Mouse (Mus musculus) urinary bladder, postnatal 14 days (tissue): ENCODE data around the gene Gck.
A peak's percentile ranks its signal among the peaks of the same experiment; 100 is the strongest.

Experiments
- DNase-seq: peaks from one replicate; pipeline ENCODE4 v3.0.0; 2021; ENCODE audit warnings: low spot score

Gck gene

GRCm38 (mm10) chr11:5949586-5950352 is at the start of gene Gck:
Gene Gck, minus strand, starts transcription at chr11:5950081.
- no peak for DNase-seq

DNA sequence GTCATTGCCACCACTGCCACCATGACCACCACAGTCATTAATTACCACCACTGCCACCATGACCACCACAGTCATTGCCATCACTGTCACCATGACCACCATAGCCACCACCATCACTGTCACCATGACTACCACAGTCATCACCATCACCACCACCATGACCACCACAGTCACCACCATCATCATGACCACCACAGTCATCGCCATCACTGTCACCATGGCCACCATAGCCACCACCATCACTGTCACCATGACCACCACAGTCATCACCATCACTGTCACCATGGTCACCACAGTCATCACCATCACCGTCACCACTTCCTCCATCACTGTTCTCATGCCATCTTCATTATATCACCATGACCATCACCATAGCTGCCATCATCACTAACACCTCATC is 48.6 kb upstream of the Gck start:
- DNase-seq: no peak

DNA sequence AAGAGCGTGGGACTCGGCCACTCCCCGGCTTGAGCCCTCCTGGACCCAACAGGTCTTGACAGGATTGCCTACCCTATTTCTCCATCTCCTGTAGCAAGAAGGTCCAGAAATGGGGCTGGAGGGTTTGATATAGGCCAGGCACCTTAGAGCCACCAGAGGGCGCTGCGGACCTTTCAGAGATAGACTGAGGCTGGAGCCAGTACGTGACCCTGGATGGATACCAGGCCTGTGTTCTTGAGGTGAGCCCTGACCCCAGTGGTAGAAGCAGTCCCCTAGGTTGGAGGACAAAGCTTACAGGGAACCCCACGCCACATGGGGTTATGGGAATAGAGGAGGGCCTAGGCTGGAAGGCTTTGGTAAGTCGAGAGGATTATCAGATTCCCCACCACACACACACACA is 46.1 kb upstream of the Gck start:
- DNase-seq: peak; percentile 89

DNA sequence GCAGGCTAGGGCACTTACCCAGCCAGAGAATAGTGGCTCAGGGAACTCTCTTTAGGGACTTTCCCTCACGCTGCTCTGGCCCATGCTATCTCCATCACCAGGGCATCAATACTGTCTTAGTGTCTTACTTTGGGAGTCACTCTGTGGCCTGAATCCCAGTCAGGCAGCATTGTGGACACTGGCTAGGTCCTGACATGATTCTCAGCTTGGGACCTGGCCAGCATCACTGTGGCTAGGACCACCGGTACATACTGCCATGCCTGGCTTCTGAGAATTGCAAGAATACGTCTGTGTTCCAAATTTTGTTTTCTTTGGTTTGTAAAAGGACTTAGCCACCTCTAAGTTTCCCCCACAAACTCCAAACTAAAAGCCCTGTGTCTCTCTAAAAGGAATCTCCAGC is 45.0 kb upstream of the Gck start:
- DNase-seq: no peak

- no peak for DNase-seq
Observed at GRCm38 (mm10) chr11:5994212-5994611, 44.3 kb upstream of the Gck start.

- DNase-seq: peak; percentile 50
Observed at GRCm38 (mm10) chr11:5990910-5991309, 41.0 kb upstream of the Gck start.

DNA sequence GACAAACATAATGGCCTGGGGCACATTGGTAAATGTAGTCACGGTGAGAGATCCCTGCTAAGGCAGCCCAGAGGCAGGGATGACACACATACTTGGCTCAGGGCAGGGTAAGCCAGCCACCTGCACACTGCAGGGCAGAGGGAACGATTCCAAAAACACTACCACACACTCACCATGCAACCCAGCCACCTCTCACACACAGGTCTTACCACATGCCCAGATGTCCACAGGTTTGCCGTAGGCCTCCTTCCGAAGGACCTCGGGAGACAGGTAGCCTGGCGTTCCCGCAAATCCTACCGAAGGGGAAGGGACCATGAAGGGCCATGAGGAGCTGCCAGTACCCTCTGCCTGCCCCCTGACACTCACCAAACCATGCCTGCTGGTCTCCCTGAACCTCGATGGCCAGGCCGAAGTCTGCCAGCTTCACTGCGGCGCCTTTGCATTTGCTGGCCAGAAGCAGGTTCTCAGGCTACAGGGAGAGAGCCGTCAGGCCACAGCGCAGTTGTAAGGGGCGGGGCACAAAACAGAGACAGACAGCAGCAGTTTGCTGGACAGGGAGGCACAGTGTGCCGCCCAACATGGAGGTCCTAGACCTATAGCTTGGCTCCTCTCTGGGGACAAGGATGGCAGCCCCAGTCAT is 40.2 kb upstream of the Gck start:
- DNase-seq: no peak

- DNase-seq: no peak
Observed at GRCm38 (mm10) chr11:5988126-5988525, 38.2 kb upstream of the Gck start.

DNA sequence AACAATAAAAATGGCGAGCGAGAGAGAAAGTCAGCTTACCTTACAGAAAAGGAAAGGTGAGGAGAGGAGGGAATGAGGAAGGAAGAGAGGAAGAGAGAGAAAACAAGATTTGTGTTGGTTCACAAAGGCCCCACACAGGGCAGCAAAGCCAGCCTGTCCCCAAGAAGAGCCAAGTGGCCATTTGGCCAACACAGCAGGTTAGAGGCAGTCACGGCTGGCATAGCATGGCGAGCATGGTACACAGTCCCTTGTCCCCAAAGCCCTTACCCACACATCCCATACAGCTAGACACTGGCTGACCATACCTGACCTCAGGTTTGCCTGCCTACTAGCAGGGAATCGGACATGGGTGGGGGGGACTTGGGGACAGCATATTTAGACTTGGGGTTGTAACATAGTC is 33.7 kb upstream of the Gck start:
- DNase-seq: no peak

- no peak for DNase-seq
Observed at GRCm38 (mm10) chr11:5981323-5981722, 31.4 kb upstream of the Gck start.

- DNase-seq: no peak
Observed at GRCm38 (mm10) chr11:5980561-5980960, 30.7 kb upstream of the Gck start.

- DNase-seq: no peak
Observed at GRCm38 (mm10) chr11:5980108-5980507, 30.2 kb upstream of the Gck start.

GRCm38 (mm10) chr11:5979088-5979487 is 29.2 kb upstream of the Gck start:
- DNase-seq: no peak

GRCm38 (mm10) chr11:5976106-5976505 is 26.2 kb upstream of the Gck start:
- no peak for DNase-seq

DNA sequence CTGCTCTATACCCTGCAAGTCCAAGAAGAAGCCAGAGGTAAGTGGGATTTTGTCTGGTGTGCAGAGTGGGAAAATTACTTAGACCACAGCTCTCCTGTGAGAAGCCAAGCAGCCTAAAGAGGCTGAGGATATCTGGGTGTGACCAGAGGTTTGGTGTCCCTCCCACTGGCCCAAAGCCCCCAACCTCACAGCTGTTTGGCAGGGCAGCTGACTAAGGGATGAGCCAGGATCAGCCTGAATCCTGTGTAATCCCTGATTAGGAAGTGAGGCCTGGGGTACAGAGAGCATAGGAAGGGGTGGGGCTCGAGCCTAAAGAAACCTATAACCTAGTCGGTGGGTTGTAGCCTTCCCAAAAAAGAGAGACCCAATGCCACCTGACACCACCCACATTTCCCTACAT is 25.2 kb upstream of the Gck start:
- no peak for DNase-seq

GRCm38 (mm10) chr11:5974053-5974452 is 24.2 kb upstream of the Gck start:
- no peak for DNase-seq

- no peak for DNase-seq
Observed at GRCm38 (mm10) chr11:5973151-5973550, 23.3 kb upstream of the Gck start.

GRCm38 (mm10) chr11:5971202-5971601 is 21.3 kb upstream of the Gck start:
- no peak for DNase-seq

DNA sequence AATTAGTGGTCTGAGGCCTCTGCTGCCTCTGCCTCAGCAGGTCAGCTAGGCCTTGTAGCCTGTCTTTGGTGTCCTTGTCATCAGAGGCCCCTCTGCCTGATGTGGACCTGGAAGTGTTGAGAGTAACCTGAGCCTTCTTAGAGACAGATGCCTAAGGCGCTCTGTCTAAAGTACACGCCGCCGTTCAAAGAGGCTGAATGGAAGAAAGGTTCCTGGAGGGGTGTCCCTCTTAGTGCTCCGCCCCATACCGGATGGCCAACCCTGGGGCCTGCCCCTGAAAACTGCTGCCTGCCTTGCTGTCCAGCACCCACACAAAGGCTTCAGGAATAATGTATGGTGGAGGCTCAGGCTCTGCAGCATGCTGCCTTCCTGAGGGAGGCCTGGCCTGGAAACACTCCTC is 18.3 kb upstream of the Gck start:
- DNase-seq: no peak

GRCm38 (mm10) chr11:5966751-5967150 is 16.9 kb upstream of the Gck start:
- peak; percentile 61 for DNase-seq

DNA sequence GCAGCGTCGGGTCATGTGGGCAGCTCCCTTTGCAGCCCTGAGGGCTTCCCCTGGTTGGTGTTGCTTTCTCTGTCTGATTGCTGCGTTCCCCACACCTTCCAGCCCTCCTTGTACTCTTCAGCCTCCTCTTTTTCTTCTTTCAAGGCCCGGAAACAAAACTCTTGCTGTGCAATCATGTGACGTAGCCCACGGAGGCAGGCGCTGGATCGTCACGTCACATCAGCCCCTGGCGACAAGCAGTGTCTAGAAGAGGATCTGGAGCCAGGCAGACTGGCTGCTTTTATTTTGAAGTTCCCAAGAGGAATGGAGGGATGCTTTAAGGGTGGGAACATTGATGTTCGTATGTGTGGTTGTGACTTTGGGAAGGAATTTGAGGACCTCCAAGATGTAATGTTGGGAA is 16.0 kb upstream of the Gck start:
- no peak for DNase-seq

- no peak for DNase-seq
Observed at GRCm38 (mm10) chr11:5960051-5960450, 10.2 kb upstream of the Gck start.

DNA sequence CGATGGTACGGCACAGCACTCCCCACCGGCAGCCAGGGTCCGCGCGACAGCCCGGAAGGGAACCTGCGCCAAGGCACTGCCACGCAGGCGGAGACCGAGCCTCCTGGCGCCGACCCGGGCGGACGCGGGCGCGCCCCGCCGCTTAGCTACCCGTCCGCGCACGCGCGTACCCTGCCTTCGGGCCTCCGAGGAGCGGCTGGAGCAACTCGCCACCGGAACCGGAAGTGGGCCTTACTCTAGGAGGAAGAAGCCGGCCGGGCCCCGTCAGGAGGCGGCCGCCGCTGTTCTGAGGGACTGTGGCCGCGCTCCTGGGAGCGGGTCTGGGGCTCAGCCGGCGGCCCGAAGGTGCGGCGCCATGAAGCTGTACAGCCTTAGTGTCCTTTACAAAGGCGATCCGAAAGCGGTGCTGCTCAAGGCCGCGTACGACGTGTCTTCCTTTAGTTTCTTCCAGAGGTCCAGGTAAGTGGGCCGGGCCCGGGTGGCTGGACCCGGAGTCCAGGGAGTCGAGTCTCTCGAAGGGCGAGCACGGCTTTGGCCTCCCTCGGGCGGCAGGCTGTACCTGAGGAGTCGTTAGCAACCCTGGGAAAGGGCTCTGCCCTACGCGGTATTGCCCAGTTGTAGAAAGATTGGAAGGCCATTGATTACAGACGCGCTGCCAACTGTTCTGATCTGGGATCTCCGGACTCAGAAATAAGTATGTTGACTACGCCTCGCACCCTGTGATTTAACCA is 5.8 kb upstream of the Gck start, which contains the start of gene Ykt6:
Ykt6 (plus strand) TSS at position 148 of the 731 bp plus-strand sequence.
- peak; percentile 98 for DNase-seq
